Mouse (Mus musculus): Measurements from ENCODE around the gene Agtpbp1. TPM values are rescaled to one million over a fixed set of nuclear protein-coding genes. Genes with fewer than 3 reads are reported as not detected.

Agtpbp1 gene
- total RNA-seq, 2 experiments from 2014 or later: 44.2 to 44.3 TPM

DNA sequence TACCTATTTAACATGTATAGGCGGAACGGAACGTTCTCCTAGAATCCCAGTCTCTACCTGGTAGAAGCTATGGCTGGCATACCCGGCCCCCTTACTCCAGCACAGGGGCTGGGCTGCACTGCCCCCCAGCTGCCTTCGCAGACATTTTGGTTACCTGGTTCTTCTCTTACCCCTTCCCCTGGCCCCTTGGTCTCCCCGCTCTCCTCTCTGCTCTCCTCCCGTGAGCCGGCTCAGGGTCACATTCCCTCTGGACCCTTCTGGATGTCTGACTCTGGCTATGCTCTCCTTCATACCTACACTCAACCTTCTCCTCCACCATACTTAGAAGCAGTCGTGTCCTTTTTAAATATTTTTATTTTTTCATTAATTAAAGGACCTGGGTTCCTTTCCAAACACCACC, 546 bp downstream of the Agtpbp1 start:
- DNase-seq (ENCODE audit: low spot score in 2 of 2): peak in 1 of 2 experiments; percentile 19

DNA sequence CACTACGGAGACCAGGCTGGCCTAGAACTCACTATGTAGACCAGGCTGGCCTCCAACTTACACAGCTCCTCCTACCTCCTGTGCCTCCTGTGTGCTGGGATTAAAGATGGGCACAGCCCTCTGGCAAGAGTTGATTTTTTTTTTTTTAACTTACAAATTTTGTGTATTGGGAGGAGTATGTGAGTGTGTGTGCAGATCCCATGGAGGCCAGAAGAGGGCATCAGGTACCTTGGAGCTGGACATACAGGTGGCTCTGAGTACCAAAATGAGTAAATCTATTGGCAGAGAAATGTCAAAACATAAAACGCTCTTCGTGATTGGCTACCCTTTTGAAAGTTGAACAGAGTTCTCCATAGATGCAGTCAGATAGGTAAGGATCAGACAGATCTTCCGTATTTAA, 4.1 kb downstream of the Agtpbp1 start:
- no peak for DNase-seq (ENCODE audit: low spot score in 2 of 2)

DNA sequence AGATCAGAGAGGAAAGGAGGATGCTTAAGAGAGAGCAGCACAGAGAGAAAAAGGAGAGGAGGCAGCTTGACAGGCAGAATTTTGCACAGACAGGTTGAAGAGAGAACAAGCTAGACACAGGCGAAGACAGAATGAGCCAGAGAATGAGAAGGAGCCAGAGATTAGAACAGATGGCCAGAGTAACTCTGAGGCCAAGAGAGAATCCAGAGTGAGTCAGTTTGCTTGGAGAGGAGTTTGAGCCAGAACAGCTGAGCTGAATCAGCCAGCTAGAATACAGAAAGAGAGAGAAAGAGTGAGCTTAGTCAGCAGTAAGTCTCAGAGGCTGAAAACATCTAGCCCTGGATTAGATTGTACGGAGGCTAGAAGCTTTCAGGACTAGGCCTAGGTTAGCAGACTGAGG, 12.5 kb downstream of the Agtpbp1 start:
- no peak for DNase-seq (ENCODE audit: low spot score in 2 of 2)

DNA sequence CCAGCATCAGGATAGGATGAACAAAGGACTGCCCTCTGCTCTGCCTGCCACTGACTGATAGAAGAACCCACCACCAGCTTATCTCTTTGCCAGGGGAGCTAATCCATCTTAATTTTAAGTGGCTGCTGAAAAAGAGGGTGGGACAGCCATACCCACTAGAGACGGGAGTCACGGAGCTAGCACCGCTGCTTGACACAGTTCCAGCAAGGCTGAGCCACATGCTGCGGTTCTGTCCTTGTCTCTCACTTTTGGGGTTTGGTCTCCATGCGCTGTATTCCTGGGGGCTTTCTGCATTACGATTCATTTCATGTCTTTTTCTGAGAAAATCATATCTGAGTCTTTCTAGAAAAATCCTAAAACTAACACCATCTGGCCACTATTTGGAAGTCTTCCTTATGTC, 13.9 kb downstream of the Agtpbp1 start:
- no peak for DNase-seq (ENCODE audit: low spot score in 2 of 2)

DNA sequence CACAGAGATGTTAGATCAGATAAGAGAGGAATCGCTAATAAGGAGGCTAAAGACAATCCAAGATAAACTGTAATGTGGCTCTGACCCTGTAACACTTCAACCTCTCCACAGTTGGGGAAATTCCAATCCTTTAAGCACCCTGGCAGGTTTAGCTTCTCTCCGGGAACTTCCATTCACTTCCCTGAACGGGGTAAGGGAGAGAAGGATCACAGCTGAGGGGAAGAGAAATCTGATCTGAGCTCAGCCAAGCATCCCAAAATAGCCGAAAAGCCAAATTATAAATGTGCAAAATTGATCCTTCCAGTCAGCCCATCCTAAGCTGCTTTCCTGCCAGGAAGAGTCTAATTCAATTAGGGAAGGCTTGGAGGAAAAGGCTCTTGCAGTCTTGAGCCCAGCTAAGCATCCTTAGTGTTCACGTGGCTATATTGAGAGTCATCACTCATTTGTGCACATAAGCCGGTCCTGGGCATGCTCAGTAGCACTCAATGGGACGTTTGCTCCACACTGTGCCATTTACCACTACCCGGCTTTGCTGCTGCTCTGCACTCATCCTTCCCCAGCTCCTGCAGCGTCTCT, 19.0 kb downstream of the Agtpbp1 start:
- no peak for DNase-seq (ENCODE audit: low spot score in 2 of 2)

DNA sequence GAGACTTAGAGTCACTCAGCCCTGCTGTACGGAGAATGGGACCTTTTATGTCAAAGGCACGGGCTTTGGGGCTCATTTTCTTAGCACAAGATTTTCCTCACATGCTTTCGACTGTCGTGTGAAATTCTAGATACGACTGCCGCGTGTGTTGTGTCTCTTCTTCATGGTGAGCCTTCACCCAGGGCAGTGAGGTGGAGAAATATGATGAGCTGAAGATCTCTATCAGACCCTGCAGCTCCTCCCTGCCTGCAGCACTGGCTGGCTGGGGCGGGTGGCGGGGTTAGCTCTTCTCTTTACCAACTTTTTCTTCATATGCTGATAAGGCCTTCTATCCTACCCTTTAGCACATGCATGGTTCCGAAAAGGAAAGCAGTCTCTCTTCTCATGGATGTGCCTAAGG, 20.1 kb downstream of the Agtpbp1 start:
- no peak for DNase-seq (ENCODE audit: low spot score in 2 of 2)

DNA sequence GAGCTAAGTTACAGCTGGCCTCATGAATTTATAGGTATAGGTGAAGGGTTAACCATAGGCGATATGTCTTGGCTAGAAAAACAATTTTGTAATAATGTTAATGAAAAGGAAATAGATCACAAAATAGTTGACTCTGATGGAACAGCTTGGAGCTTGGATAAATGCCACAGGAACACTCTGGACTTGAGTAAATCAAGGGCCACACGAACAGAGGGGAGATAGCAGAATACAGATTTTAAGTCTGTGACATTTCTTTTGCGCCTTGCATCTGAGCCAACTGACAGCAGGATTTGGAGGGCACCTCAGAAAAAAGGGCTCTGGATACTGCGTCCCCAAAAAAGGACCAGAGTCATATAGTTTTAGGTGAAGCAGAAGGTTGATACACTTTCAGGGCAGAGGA, 20.5 kb downstream of the Agtpbp1 start:
- no peak for DNase-seq (ENCODE audit: low spot score in 2 of 2)

DNA sequence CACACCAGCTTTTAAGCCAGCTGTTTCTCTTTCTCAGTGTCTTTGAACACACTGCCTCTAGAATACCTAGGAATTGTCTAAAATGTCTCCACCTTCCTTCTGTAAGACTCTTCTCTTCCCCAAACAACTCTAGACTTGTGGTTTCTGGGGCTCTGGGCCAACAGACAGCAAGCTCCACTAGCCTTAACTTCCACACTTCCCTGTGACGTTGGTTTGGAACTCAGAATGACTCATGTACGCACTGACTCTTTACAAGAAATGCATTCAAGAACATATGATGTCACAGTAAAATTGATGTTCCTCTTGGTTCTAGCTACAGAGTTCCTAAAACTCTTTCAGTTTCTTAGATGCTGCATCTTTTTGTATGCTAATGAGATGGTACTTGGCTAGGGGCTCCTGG, 22.6 kb downstream of the Agtpbp1 start:
- no peak for DNase-seq (ENCODE audit: low spot score in 2 of 2)

DNA sequence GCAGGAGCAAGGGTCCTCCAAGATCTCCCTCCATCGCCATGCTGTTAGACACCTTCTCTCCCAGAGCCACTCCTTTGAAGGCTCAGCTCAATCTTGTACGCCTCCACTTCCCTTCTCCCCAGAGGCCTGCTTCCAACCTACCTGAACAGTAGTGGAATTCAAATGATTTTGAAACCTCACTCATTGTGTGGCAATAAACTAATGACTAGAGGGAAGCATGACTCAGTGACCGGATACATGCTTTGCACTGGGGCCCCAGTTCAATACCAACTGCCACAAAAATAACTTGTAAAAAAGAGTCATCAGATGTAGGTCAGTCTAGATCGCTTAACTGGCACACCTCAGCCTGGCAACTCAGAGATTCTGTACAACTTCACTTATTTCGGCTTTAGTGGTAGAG, 26.3 kb downstream of the Agtpbp1 start:
- DNase-seq (ENCODE audit: low spot score in 2 of 2): no peak

DNA sequence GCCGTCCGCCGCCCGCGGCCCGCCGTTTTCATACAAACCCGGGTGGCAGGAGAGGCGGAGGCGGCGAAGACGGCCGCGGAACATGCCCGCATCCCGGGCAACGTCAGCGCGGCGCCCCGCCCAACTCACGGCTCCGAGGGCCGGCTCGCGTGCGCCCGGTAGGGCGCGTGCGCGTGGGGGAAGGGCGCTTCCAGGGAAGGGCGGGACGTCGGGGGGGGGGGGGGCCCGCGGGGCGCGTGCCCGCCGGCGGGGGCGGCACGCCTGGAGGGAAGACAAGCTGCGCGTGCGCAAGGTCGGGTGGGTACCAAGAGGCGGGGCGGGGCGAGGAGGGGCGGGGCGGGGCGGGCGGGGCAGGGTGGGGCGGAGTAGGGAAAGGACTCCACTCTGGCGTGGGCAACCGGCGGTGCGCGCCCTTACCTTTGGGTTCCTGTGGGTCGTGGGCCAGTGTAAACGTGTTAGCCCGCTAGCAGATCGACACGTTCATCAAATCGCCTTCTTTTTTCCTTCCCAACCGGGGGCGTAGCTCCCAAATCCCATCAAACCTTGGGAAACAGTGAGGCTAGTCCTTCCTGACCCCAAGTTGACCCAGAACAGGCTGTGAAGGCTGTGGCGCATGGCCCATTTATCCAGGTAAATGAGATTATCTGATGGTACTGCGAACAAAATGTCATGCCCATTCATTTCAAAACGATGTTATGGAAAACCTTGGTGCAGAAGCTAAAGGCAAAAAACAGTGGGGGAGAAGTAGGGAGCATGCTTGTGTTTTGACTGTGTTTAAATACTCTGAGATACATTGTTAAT, 27.6 kb downstream of the Agtpbp1 start:
- DNase-seq (ENCODE audit: low spot score in 2 of 2): peak; percentile 77 to 79

DNA sequence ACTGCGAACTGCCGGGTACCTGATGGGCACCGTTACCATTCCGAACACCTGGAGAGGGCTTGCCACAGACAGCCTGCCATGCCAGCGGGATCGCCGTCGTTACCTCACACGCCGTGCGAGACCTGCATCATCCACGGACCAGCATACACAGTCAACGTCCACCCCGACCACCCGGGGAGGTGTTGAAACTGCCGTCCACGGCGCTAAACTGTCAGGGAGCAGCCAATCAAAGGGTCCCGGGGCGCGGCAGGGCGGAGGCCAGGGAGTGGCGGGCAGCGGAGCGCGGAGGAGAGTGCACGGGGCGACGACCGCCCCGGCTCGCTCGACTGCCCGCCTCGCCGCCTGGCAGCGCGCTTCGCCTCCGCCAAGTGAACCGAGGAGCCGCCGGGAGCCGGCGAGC, 28.4 kb downstream of the Agtpbp1 start:
- DNase-seq (ENCODE audit: low spot score in 2 of 2): peak; percentile 10 to 52

DNA sequence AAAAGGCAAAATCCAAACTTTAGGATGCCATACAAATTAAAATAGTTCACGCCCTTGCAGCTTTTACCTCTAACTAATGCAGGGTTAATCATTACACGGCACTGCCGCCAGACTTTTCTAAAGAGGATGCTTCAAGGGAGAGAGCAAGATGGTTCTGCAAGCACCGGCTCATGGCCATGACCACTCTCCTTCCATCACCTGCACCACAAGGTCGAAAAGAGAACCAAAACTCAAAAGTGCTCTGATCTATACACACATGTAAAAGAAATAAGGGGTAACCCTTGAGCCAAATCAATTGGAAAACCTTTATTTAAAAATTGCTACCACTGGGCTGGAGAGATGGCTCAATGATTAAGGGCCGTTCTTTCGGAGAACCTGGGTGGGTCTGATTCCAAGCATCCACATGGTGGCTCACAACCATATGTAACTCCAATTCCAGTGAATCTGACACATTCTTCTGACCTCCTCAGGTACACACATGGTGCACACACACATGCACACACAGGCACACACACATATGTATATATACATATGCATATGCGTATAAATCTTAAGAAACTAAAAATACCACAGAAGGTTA, 29.3 kb downstream of the Agtpbp1 start:
- no peak for DNase-seq (ENCODE audit: low spot score in 2 of 2)

DNA sequence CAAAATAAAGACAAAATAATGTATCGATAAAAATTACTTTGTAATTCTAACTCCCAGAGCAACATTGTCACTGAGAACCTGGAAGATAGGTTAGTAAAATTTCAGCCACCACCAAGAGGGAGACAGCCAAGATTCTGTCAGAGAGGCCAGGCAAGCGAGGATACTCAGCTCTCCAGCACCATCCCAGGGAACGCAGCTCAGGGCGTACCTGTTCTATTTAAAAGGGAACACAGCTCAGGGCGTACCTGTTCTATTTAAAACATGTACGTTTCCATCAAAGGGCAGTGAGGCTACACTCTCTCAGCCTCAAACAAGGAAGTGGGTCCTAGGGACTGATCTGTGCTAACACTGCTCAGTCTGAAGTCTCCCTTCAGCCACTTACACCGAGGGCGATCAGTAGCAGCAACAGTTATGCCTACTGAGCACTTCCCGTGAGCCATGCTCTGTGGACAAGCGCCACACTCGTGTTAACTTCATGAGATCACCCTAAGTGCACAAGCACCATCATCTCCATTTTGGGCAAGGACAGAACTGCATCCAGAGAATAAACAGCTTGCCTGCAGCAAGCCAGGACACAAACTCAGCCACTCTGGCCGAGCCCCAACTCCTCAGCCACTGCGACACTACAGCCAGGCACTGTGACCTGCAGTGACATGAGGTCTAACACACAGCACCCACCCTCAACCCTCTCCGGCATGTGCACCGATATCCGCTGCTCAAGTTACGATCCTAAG, 30.1 kb downstream of the Agtpbp1 start:
- DNase-seq (ENCODE audit: low spot score in 2 of 2): no peak

DNA sequence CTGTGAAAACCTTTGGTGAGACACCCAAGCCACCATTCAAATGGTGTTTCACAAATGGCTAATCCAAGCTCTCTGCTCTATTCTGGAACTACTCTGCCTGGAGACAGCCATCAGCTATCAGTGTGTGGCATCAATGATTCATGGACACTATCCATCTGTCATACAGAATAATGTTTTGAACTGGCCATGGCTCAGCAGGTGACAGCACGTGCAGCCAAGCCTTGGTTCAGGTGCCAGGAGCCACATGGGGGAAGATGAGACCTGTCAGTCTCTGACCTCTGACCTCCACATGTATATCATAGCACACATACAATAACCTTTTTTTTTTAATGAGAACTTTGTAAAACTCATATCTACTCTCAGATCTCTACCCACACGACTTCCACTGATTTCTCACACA, 32.3 kb downstream of the Agtpbp1 start:
- no peak for DNase-seq (ENCODE audit: low spot score in 2 of 2)

DNA sequence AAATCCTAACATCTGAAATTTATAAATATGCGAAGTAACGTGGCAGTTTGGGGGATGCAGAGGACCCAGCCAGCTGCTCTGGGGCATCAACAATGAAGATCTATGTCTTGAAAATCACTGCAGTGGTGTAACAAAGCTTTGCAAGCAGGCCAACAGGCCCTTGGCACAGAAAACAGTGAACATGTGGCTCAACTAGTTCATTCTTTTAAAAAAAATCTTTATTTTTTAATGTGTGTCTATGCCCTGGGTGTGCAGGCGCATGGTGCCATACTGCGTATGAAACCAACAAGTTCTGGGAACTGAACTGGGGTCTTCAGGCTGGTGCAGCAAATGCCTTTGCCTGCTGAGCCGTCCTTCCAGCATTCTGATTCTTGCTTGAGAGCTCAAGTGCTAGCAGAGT, 32.7 kb downstream of the Agtpbp1 start:
- no peak for DNase-seq (ENCODE audit: low spot score in 2 of 2)

DNA sequence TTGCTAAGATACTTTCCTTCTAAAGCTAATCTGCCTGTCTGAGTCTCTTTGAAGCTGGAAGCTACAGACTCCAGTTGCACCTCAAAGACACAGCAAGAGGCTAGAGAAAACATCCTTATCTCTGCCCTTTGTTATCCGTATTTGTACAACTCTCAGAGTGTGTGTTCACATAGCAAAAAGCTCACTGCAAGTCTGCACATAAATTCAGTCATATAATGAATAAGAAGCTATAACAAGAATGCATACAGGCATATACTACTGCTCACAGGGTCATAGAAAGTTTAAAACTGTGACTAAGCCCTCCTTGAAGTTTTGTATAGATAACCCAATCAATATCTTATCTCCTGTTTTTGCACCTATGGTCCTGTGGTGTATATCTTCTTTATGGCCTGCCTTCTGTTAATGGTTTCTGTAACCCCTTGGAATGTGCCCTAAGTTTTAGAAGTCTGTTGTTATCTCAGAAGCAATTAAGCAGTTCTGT, 35.7 kb downstream of the Agtpbp1 start:
- DNase-seq (ENCODE audit: low spot score in 2 of 2): no peak

DNA sequence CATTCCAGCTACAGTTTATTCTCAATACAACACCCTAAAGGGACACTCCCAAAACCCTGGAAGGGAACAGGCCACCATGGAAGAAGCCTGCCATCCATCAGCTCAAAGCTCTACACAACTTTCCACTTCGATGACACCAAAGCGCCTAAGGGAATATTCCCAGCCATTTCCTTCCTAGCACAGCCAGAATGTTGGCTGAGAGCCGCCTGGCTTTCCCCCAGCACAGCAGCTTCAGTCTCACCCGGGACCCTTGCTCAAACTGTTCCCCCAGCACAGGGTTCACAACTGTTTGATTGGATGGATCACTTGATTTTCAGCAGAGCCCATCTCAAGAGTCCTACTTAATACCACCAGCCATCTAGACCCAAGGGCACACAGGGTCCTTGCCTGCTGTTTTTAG, 37.3 kb downstream of the Agtpbp1 start:
- no peak for DNase-seq (ENCODE audit: low spot score in 2 of 2)

DNA sequence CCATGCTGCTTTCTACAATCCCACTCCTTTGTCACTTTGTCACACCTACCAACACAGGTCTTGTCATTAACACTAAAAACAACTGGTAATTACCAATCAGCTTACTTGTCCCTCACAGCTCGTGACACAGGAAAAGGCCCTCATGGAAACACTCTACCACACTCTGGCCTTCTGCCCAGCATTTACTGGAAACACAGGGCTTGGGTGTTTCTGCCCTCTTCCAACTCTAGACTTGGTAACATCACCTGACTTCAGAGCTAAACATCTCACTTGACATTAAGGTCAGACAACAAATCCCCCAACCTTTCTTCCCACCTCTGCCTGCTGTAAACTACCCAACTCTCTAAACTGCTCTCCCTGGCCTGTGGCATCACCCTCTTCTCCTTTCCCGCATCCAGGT, 37.9 kb downstream of the Agtpbp1 start:
- DNase-seq (ENCODE audit: low spot score in 2 of 2): no peak

DNA sequence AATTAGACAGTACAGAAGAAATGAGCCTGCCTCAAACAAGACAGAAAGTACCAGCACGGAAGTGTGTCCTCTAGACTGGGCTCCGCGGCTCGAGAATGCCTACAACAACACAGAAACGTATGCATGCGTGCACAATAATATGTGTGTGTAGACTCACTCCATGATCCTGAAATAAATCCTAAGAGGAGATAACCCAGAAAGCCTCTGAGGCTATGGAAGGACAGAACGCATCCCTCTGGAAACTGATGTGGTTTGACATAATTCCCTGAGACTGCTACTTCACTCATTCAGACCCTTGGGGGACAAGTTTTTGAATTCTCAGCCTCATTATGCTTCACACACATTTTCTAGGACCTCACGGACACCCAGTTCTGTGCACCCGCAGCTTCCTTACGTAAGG, 42.6 kb downstream of the Agtpbp1 start:
- no peak for DNase-seq (ENCODE audit: low spot score in 2 of 2)

DNA sequence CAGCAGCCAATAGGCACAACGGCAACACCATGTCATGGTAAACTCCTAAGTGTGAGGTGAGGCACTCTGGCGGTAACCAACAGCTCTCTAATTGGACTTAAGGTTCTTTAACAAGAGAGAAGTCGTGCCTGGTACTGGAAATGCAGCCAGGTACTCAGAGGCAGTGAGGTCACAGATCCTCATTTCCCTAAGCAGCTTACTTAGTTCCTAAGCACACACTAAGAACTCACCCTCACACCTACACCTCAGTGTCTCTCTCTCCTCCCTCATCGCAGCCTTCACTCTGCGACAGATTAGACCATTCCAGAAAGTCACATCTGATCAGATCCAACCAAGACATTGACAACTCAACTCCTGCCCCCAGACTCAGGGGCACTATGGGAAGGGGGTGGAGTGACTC, 45.0 kb downstream of the Agtpbp1 start:
- no peak for DNase-seq (ENCODE audit: low spot score in 2 of 2)

DNA sequence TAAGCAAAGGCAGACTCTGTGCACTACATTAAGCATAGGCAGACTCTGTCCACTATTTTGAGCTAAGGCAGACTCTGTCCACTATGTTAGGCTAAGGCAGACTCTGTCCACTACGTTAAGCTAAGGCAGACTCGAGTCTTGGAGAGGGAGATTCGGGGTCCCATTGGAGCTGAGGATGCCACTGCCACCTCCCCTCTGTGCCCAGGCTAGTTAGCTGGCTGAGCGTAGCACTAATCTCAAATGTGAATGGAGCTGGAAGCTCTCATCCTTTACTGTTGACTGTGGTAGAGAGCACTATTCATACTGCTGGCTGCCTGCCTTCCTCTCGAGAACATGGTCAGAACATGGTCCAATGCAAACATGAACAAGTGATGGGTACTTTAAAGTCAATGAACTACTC, 46.4 kb downstream of the Agtpbp1 start:
- no peak for DNase-seq (ENCODE audit: low spot score in 2 of 2)

DNA sequence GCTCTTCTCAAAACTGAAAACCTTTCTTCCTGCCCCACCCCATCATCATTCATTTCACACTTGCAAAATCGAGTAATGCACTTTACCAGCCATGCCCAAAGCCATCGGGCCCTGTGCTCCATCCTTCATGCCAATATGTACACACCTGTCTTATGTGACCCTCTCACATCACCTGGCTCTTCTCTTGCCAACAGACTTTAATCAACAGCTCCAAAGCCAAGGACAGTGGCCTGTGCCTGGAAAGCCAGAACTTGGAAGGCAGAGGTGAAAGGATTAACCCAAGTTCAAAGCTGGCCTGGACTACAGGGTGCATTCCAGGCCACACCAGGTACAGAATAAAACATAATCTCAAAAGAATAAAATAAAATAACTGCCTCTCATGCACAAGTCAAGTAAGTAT, 48.4 kb downstream of the Agtpbp1 start:
- DNase-seq (ENCODE audit: low spot score in 2 of 2): no peak

Data from adrenal gland, postnatal 4 days (tissue).